Mouse (Mus musculus) central nervous system, embryonic 11.5 days (tissue): ENCODE results near the gene Rab25. TPM values are rescaled to one million over a fixed set of nuclear protein-coding genes. Genes with fewer than 3 reads are reported as not detected.

Experiments used
- polyA plus RNA-seq: library from polyadenylated mRNA; depleted of rRNA; stranded (reverse); fragments of >200 nt; gene quantifications from 2 replicates; pipeline ENCODE4 v1.2.3, GENCODE M21; 2012; rRNA removed

Rab25 gene
- 1.7 and 2.1 TPM in 2 replicates for polyA plus RNA-seq

GRCm38 (mm10) chr3:88548180-88548917, at the start of gene Rab25:
Gene Rab25 (minus strand): TSS chr3:88548300.

GRCm38 (mm10) chr3:88575540-88575939, 27.4 kb upstream of the Rab25 start, which contains the start of gene Ssr2:
Gene Ssr2 (plus strand): TSS chr3:88575876.

GRCm38 (mm10) chr3:88553525-88553879, 5.4 kb upstream of the Rab25 start, which contains the start of gene Ubqln4:
Gene Ubqln4 (plus strand): TSS chr3:88553758.

GRCm38 (mm10) chr3:88552676-88553524, 4.8 kb upstream of the Rab25 start, which contains the start of gene Lamtor2:
Gene Lamtor2 (minus strand): TSS chr3:88553074.

GRCm38 (mm10) chr3:88532299-88532674, 15.8 kb downstream of the Rab25 start, which contains the start of gene Mex3a:
Gene Mex3a (plus strand): TSS chr3:88532395.

GRCm38 (mm10) chr3:88509692-88510420, 38.2 kb downstream of the Rab25 start, which contains the start of gene Lmna:
Gene Lmna (minus strand): TSS chr3:88509956.

Other genes starting within 250 kb of the Rab25 start
- 55.2 and 76.1 TPM in 2 replicates for gene Glmp, start 223.3 kb downstream of the Rab25 start, polyA plus RNA-seq
- 2.0 TPM in 2 replicates for gene Tmem79, start 212.2 kb downstream of the Rab25 start, polyA plus RNA-seq
- 111 and 112 TPM in 2 replicates for gene Smg5, start 212.0 kb downstream of the Rab25 start, polyA plus RNA-seq
- gene Paqr6, start 183.7 kb downstream of the Rab25 start, polyA plus RNA-seq, result 1.4 and 1.9 TPM in 2 replicates
- 0.06 and 0.25 TPM in 2 replicates for gene Bglap3, start 175.6 kb downstream of the Rab25 start, polyA plus RNA-seq
- not detected in 2 replicates for gene Bglap2, start 169.6 kb downstream of the Rab25 start, polyA plus RNA-seq
- gene Bglap, start 163.8 kb downstream of the Rab25 start, polyA plus RNA-seq, result 0.20 and 1.0 TPM in 2 replicates
- 105 and 106 TPM in 2 replicates for gene Pmf1, start 138.0 kb downstream of the Rab25 start, polyA plus RNA-seq
- 16.7 and 19.8 TPM in 2 replicates for gene Slc25a44, start 123.2 kb downstream of the Rab25 start, polyA plus RNA-seq
- gene Sema4a, start 87.1 kb downstream of the Rab25 start, polyA plus RNA-seq, result 10.6 and 14.6 TPM in 2 replicates
- 22.5 and 24.7 TPM in 2 replicates for gene Lmna, start 38.3 kb downstream of the Rab25 start, polyA plus RNA-seq
- 70.1 and 73.6 TPM in 2 replicates for gene Mex3a, start 15.9 kb downstream of the Rab25 start, polyA plus RNA-seq
- gene Lamtor2, start 4.8 kb upstream of the Rab25 start, polyA plus RNA-seq, result 95.0 and 115 TPM in 2 replicates
- gene Ubqln4, start 5.5 kb upstream of the Rab25 start, polyA plus RNA-seq, result 88.6 and 105 TPM in 2 replicates
- gene Ssr2, start 27.6 kb upstream of the Rab25 start, polyA plus RNA-seq, result 170 and 215 TPM in 2 replicates
- gene Arhgef2, start 57.7 kb upstream of the Rab25 start, polyA plus RNA-seq, result 89.1 and 124 TPM in 2 replicates
- not detected in 2 replicates for gene Rxfp4, start 104.8 kb upstream of the Rab25 start, polyA plus RNA-seq
- gene Khdc4, start 137.5 kb upstream of the Rab25 start, polyA plus RNA-seq, result 130 and 150 TPM in 2 replicates
- gene Rit1, start 168.5 kb upstream of the Rab25 start, polyA plus RNA-seq, result 31.5 and 41.5 TPM in 2 replicates
- 86.4 and 129 TPM in 2 replicates for gene Syt11, start 226.9 kb upstream of the Rab25 start, polyA plus RNA-seq